Mouse (Mus musculus): ENCODE results near the gene Thada. TPM values are rescaled to one million over a fixed set of nuclear protein-coding genes. Genes with fewer than 3 reads are reported as not detected.

Gene Thada
- polyA plus RNA-seq, 1 experiment from 2014 or later, result 15.9 TPM

- Histone ChIP-seq H3K4me3 (ENCODE audit: low read depth, low read length) (no peak overlapping the region), H3K4me2 (replicated peaks; ENCODE audit: low read depth, low read length) (no peak overlapping the region), H3K27me3 (ENCODE audit: control insufficient read depth, insufficient read depth, low read length) (no peaks in the 10 kb centered on the region), H3K9ac (replicated peaks; ENCODE audit: low read depth, low read length) (no peak overlapping the region), H3K4me1 (ENCODE audit: control insufficient read depth, insufficient read depth, low read length) (peaks cover 33% of the 10 kb centered on the region), H3K9me3 (ENCODE audit: control insufficient read depth, low read depth, low read length) (no peaks in the 10 kb centered on the region), H3K36me3 (ENCODE audit: control insufficient read depth, insufficient read depth, low read length) (peaks cover 2% of the 10 kb centered on the region; the same call in 1 of the 2 replicates), H3K27ac (ENCODE audit: low read length) (no peak overlapping the region; the same call in 1 of the 2 replicates)
- ATAC-seq (ENCODE audit: insufficient number of reproducible peaks, insufficient read depth, low FRiP score, low read depth), result no peak
- 36% methylated on average over 2 of the region's 2 CpGs for WGBS
These were observed 102.6 kb downstream of the Thada start for GRCm38 (mm10) chr17:84363444-84363843.

GRCm38 (mm10) chr17:84362581-84363286, 103.3 kb downstream of the Thada start:
- WGBS, result 72% methylated on average over 13 of the region's 13 CpGs

GRCm38 (mm10) chr17:84361006-84361405, 105.0 kb downstream of the Thada start:
- H3K27ac ChIP-seq (ENCODE audit: low read length), result no peak overlapping the region
- no peak overlapping the region for H3K9ac ChIP-seq (replicated peaks; ENCODE audit: low read depth, low read length)
- no peaks in the 10 kb centered on the region for H3K27me3 ChIP-seq (ENCODE audit: control insufficient read depth, insufficient read depth, low read length)
- H3K36me3 ChIP-seq (ENCODE audit: control insufficient read depth, insufficient read depth, low read length), result peaks cover 6% of the 10 kb centered on the region; the same call in 1 of the 2 replicates
- no peak overlapping the region for H3K4me3 ChIP-seq (ENCODE audit: low read depth, low read length)
- H3K9me3 ChIP-seq (ENCODE audit: control insufficient read depth, low read depth, low read length), result no peaks in the 10 kb centered on the region
- WGBS, result 96% methylated on average over 1 of the region's 1 CpGs
- H3K4me2 ChIP-seq (replicated peaks; ENCODE audit: low read depth, low read length), result no peak overlapping the region
- H3K4me1 ChIP-seq (ENCODE audit: control insufficient read depth, insufficient read depth, low read length), result peaks cover 22% of the 10 kb centered on the region
- ATAC-seq (ENCODE audit: insufficient number of reproducible peaks, insufficient read depth, low FRiP score, low read depth), result no peak

More at GRCm38 (mm10) chr17:84362581-84363286, 103.3 kb downstream of the Thada start:
- Histone ChIP-seq H3K4me3 (ENCODE audit: low read depth, low read length) (no peak overlapping the region), H3K4me1 (ENCODE audit: control insufficient read depth, insufficient read depth, low read length) (peaks cover 26% of the 10 kb centered on the region), H3K27me3 (ENCODE audit: control insufficient read depth, insufficient read depth, low read length) (no peaks in the 10 kb centered on the region), H3K9ac (replicated peaks; ENCODE audit: low read depth, low read length) (no peak overlapping the region), H3K27ac (ENCODE audit: low read length) (no peak overlapping the region; the same call in 1 of the 2 replicates), H3K36me3 (ENCODE audit: control insufficient read depth, insufficient read depth, low read length) (peaks cover 4% of the 10 kb centered on the region; the same call in 1 of the 2 replicates), H3K4me2 (replicated peaks; ENCODE audit: low read depth, low read length) (no peak overlapping the region), H3K9me3 (ENCODE audit: control insufficient read depth, low read depth, low read length) (no peaks in the 10 kb centered on the region)
- ATAC-seq (ENCODE audit: insufficient number of reproducible peaks, insufficient read depth, low FRiP score, low read depth), result no peak

DNA sequence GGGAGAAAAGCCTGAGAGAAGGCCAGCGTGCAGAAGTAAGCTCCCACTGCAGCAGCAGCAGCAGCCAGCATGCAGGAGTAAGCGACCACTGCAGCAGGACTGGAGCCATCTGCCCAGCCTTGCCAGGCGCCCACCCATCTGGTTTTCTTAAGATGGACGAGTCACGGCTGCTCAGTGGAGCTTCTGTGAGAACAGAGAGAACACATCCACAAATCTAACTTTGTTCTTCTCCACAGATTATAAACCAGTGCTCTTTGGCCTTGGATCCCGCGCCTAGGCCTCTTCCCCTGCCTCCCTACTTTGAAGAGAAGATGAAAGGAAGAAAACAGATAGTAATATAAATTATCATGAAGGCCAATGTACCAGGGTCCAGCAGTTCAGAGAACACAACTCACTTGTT, 106.2 kb downstream of the Thada start:
- peaks cover 10% of the 10 kb centered on the region for H3K4me1 ChIP-seq (ENCODE audit: control insufficient read depth, insufficient read depth, low read length)
- H3K36me3 ChIP-seq (ENCODE audit: control insufficient read depth, insufficient read depth, low read length), result peaks cover 6% of the 10 kb centered on the region; the same call in 1 of the 2 replicates
- no peak overlapping the region for H3K27ac ChIP-seq (ENCODE audit: low read length)
- H3K4me2 ChIP-seq (replicated peaks; ENCODE audit: low read depth, low read length), result no peak overlapping the region
- WGBS, result 56% methylated on average over 7 of the region's 7 CpGs
- no peak for ATAC-seq (ENCODE audit: insufficient number of reproducible peaks, insufficient read depth, low FRiP score, low read depth)
- no peaks in the 10 kb centered on the region for H3K27me3 ChIP-seq (ENCODE audit: control insufficient read depth, insufficient read depth, low read length)
- H3K9me3 ChIP-seq (ENCODE audit: control insufficient read depth, low read depth, low read length), result no peaks in the 10 kb centered on the region
- no peak overlapping the region for H3K9ac ChIP-seq (replicated peaks; ENCODE audit: low read depth, low read length)
- no peak overlapping the region for H3K4me3 ChIP-seq (ENCODE audit: low read depth, low read length)

DNA sequence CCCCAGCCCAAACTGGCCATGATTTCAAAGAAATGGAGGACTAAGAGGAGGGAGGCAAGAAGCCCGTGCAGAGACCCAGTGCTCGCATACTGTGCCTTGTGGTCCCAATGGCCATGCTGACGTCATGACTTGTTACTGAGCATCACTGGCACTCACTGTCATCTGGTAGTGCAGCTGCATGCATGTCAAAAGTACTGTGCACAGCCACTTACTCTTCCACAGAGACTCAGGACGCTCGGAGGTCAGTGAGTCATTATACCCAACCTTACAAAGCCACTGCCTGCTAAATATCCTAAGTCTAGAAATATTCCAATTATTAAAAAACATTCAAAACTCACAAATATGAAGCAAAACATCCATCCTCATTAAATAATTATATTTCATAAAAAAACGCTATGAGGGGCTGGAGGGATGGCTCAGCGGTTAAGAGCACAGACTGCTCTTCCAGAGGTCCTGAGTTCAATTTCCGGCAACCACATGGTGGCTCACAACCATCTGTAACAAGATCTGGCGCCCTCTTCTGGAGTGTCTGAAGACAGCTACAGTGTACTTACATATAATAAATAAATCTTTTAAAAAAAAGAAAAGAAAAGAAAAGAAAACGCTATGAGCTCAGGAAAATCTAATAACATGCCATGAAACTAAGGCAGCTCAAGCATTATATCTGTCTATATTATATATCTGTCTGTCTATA, 106.9 kb downstream of the Thada start:
- 94% methylated on average over 10 of the region's 10 CpGs for WGBS

GRCm38 (mm10) chr17:84357776-84358175, 108.2 kb downstream of the Thada start:
- no peak for ATAC-seq (ENCODE audit: insufficient number of reproducible peaks, insufficient read depth, low FRiP score, low read depth)
- Histone ChIP-seq H3K27ac (ENCODE audit: low read length) (no peak overlapping the region), H3K4me2 (replicated peaks; ENCODE audit: low read depth, low read length) (no peak overlapping the region), H3K36me3 (ENCODE audit: control insufficient read depth, insufficient read depth, low read length) (peaks cover 6% of the 10 kb centered on the region; the same call in 1 of the 2 replicates), H3K9me3 (ENCODE audit: control insufficient read depth, low read depth, low read length) (no peaks in the 10 kb centered on the region), H3K4me1 (ENCODE audit: control insufficient read depth, insufficient read depth, low read length) (peaks cover 7% of the 10 kb centered on the region; the same call in 1 of the 2 replicates), H3K27me3 (ENCODE audit: control insufficient read depth, insufficient read depth, low read length) (no peaks in the 10 kb centered on the region), H3K9ac (replicated peaks; ENCODE audit: low read depth, low read length) (no peak overlapping the region), H3K4me3 (ENCODE audit: low read depth, low read length) (no peak overlapping the region)
- WGBS, result 89% methylated on average over 8 of the region's 8 CpGs

More for the DNA sequence above, 106.9 kb downstream of the Thada start:
- Histone ChIP-seq H3K36me3 (ENCODE audit: control insufficient read depth, insufficient read depth, low read length) (peaks cover 6% of the 10 kb centered on the region; the same call in 1 of the 2 replicates), H3K4me3 (ENCODE audit: low read depth, low read length) (no peak overlapping the region), H3K4me1 (ENCODE audit: control insufficient read depth, insufficient read depth, low read length) (peaks cover 9% of the 10 kb centered on the region), H3K9ac (replicated peaks; ENCODE audit: low read depth, low read length) (no peak overlapping the region), H3K4me2 (replicated peaks; ENCODE audit: low read depth, low read length) (no peak overlapping the region), H3K27ac (ENCODE audit: low read length) (no peak overlapping the region), H3K9me3 (ENCODE audit: control insufficient read depth, low read depth, low read length) (no peaks in the 10 kb centered on the region), H3K27me3 (ENCODE audit: control insufficient read depth, insufficient read depth, low read length) (no peaks in the 10 kb centered on the region)
- no peak for ATAC-seq (ENCODE audit: insufficient number of reproducible peaks, insufficient read depth, low FRiP score, low read depth)

DNA sequence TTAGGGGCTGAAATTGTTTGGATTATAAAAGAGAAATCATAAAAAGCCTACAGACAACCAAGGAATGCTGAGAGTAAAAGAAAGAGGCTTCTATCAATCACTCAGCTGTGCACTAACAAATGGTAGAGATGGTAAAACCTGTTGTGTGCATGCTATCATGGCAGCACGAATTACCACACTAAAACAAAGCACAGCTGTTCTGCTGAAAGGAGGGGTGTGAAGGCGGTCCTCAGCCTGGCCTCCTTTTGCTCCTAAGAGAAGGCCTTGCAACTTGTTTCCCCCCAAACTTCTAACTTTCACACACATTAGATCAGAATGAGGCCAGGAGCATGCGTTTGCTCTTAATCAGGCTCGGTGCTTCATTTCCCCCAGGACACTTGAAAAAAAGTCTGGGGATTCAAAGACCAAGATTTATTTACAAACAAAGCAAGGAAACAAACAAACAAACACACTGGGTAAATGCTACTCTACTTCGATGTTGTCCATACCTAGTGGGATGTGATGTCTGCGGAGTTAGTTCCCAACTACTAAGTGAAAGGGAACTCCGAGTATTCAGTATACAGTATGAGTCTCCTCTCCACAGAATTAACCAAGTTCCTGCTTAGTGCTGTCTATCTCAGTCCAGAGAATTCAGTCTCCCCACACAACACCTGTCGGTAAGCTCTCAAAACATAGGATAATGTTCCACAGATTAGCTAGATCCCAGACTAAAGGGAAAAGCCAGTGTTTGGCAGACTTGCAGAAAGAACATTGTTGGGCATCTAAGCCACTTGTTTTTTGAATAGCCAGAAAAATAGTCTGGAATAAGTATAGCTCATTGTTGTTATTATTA, 109.7 kb downstream of the Thada start:
- Histone ChIP-seq H3K27me3 (ENCODE audit: control insufficient read depth, insufficient read depth, low read length) (no peaks in the 10 kb centered on the region), H3K4me3 (ENCODE audit: low read depth, low read length) (no peak overlapping the region), H3K4me2 (replicated peaks; ENCODE audit: low read depth, low read length) (no peak overlapping the region), H3K9ac (replicated peaks; ENCODE audit: low read depth, low read length) (no peak overlapping the region), H3K36me3 (ENCODE audit: control insufficient read depth, insufficient read depth, low read length) (0 out of 2 replicates have a peak, but pooled peaks cover 3% of the 10 kb centered on the region), H3K9me3 (ENCODE audit: control insufficient read depth, low read depth, low read length) (no peaks in the 10 kb centered on the region), H3K27ac (ENCODE audit: low read length) (no peak overlapping the region), H3K4me1 (ENCODE audit: control insufficient read depth, insufficient read depth, low read length) (peaks cover 7% of the 10 kb centered on the region; the same call in 1 of the 2 replicates)
- ATAC-seq (ENCODE audit: insufficient number of reproducible peaks, insufficient read depth, low FRiP score, low read depth), result no peak
- 82% methylated on average over 8 of the region's 8 CpGs for WGBS

DNA sequence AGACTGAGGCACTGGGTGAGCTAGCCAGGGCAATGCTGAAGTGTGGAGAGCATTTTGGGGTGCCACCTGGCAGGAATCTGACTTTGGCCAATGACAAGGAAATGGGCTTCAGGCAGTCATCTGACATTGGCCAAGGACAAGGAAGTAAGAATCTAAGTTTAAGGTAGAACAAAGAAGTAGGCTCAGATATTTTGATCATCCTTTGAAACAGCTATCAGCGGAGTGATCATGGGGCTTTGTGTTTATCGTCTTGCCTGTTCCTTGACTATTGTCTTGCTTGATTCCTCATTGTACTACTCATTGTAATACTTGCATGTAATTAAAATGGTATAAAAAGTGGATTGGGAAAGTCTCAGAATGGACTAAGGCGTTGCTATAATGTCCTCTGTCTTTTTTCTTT, 111.0 kb downstream of the Thada start:
- peaks cover 7% of the 10 kb centered on the region; the same call in 1 of the 2 replicates for H3K4me1 ChIP-seq (ENCODE audit: control insufficient read depth, insufficient read depth, low read length)
- no peak overlapping the region for H3K4me3 ChIP-seq (ENCODE audit: low read depth, low read length)
- H3K9ac ChIP-seq (replicated peaks; ENCODE audit: low read depth, low read length), result no peak overlapping the region
- WGBS, result 96% methylated on average over 3 of the region's 3 CpGs
- no peaks in the 10 kb centered on the region for H3K9me3 ChIP-seq (ENCODE audit: control insufficient read depth, low read depth, low read length)
- 0 out of 2 replicates have a peak, but pooled peaks cover 3% of the 10 kb centered on the region for H3K36me3 ChIP-seq (ENCODE audit: control insufficient read depth, insufficient read depth, low read length)
- H3K27me3 ChIP-seq (ENCODE audit: control insufficient read depth, insufficient read depth, low read length), result no peaks in the 10 kb centered on the region
- H3K4me2 ChIP-seq (replicated peaks; ENCODE audit: low read depth, low read length), result no peak overlapping the region
- peak overlapping the region; percentile 35; the same call in 1 of the 2 replicates for H3K27ac ChIP-seq (ENCODE audit: low read length)
- ATAC-seq (ENCODE audit: insufficient number of reproducible peaks, insufficient read depth, low FRiP score, low read depth), result no peak

Measured in stomach, embryonic 14.5 days (tissue).